Mouse (Mus musculus) intestine, embryonic 16.5 days (tissue): ENCODE results near the gene Med27. TPM values are rescaled to one million over a fixed set of nuclear protein-coding genes. Genes with fewer than 3 reads are reported as not detected.

Experiments used
- ATAC-seq: fragments of 200-750 bp; cut with Nextera tagmentation; 2 replicates; pipeline ENCODE4 v1.8.0; 2017; ENCODE audit warnings: moderate TSS enrichment, moderate library complexity
- H3K27ac ChIP-seq: fragments of 300-500 bp; sonication (generic); 2 replicates; pipeline ENCODE4 v1.5.1; 2014; ENCODE audit warnings: mild to moderate bottlenecking, low read length
- H3K27me3 ChIP-seq: fragments of 300-500 bp; sonication (generic); replicated peaks from 2 replicates; pipeline ENCODE4 v1.6.1; 2014; ENCODE audit warnings: low read length, control low read depth, mixed read lengths; ENCODE audit not compliant: control insufficient read depth, insufficient read depth
- H3K36me3 ChIP-seq: fragments of 300-500 bp; sonication (generic); 2 replicates; pipeline ENCODE4 v1.6.1; 2014; ENCODE audit warnings: low read length, control low read depth; ENCODE audit not compliant: control insufficient read depth, insufficient read depth
- H3K4me1 ChIP-seq: fragments of 300-500 bp; sonication (generic); 2 replicates; pipeline ENCODE4 v1.6.1; 2014; ENCODE audit warnings: low read length, control low read depth, mixed read lengths; ENCODE audit not compliant: control insufficient read depth, insufficient read depth
- H3K4me2 ChIP-seq: fragments of 300-500 bp; sonication (generic); 2 replicates; pipeline ENCODE4 v1.6.1; 2014; ENCODE audit warnings: low read depth, low read length, control low read depth
- H3K4me3 ChIP-seq: fragments of 300-500 bp; sonication (generic); 2 replicates; pipeline ENCODE4 v1.5.1; 2014; ENCODE audit warnings: mild to moderate bottlenecking, low read length
- H3K9ac ChIP-seq: fragments of 300-500 bp; sonication (generic); 2 replicates; pipeline ENCODE4 v1.6.1; 2014; ENCODE audit warnings: low read depth, low read length
- H3K9me3 ChIP-seq: fragments of 300-500 bp; sonication (generic); 2 replicates; pipeline ENCODE4 v1.6.1; 2016; ENCODE audit warnings: low read length, control low read depth; ENCODE audit not compliant: control insufficient read depth
- WGBS: fragments of 180-500 bp; shearing (Covaris S2); extraction: QIAGEN DNeasy Blood & Tissue Kit; methylation state at CpG from one replicate; pipeline ENCODE4 v1.1.7; 2014; 5-methylcytosine and 5-hydroxymethylcytosine counted together
- polyA plus RNA-seq: library from polyadenylated mRNA; unstranded; fragments of >200 nt; fragmentation: Nextera tagmentation; extraction: Ambion mirVana; gene quantifications from 2 replicates; pipeline ENCODE4 v1.2.1, GENCODE M21; 2015

The Med27 gene
- polyA plus RNA-seq, 1 experiment from 2014 or later = 41.4 TPM

- ATAC-seq = no peak
- Histone ChIP-seq H3K4me1 (peaks cover 9% of the 10 kb centered on the region; the same call in 1 of the 2 replicates), H3K27me3 (no peaks in the 10 kb centered on the region), H3K4me2 (no peak overlapping the region), H3K4me3 (no peak overlapping the region), H3K9me3 (no peaks in the 10 kb centered on the region), H3K36me3 (no peaks in the 10 kb centered on the region), H3K9ac (no peak overlapping the region), H3K27ac (no peak overlapping the region)
- WGBS = 72% methylated on average over 9 of the region's 9 CpGs
These were observed 57.3 kb downstream of the Med27 start for GRCm38 (mm10) chr2:29403799-29404530.

- Histone ChIP-seq H3K27me3 (no peaks in the 10 kb centered on the region), H3K9me3 (no peaks in the 10 kb centered on the region), H3K4me1 (peaks cover 9% of the 10 kb centered on the region; the same call in 1 of the 2 replicates), H3K27ac (no peak overlapping the region), H3K4me3 (no peak overlapping the region), H3K9ac (no peak overlapping the region), H3K36me3 (no peaks in the 10 kb centered on the region), H3K4me2 (no peak overlapping the region)
- 63% methylated on average over 10 of the region's 10 CpGs for WGBS
- ATAC-seq = no peak
These were observed 58.3 kb downstream of the Med27 start for GRCm38 (mm10) chr2:29404931-29405330.

GRCm38 (mm10) chr2:29405848-29406247 lies 59.2 kb downstream of the Med27 start:
- Histone ChIP-seq H3K36me3 (no peaks in the 10 kb centered on the region), H3K27ac (no peak overlapping the region), H3K4me2 (no peak overlapping the region), H3K9ac (no peak overlapping the region), H3K4me3 (no peak overlapping the region), H3K4me1 (peaks cover 12% of the 10 kb centered on the region), H3K9me3 (no peaks in the 10 kb centered on the region), H3K27me3 (no peaks in the 10 kb centered on the region)
- WGBS = 72% methylated on average over 2 of the region's 2 CpGs
- no peak for ATAC-seq

- 68% methylated on average over 3 of the region's 3 CpGs for WGBS
- peaks cover 15% of the 10 kb centered on the region for H3K4me1 ChIP-seq
- no peaks in the 10 kb centered on the region for H3K9me3 ChIP-seq
- no peak overlapping the region for H3K27ac ChIP-seq
- no peaks in the 10 kb centered on the region for H3K27me3 ChIP-seq
- H3K4me2 ChIP-seq = no peak overlapping the region
- no peak for ATAC-seq
- H3K4me3 ChIP-seq = no peak overlapping the region
- no peaks in the 10 kb centered on the region for H3K36me3 ChIP-seq
- no peak overlapping the region for H3K9ac ChIP-seq
These were observed 60.7 kb downstream of the Med27 start for GRCm38 (mm10) chr2:29407350-29407749.

- Histone ChIP-seq H3K9me3 (no peaks in the 10 kb centered on the region), H3K27me3 (no peaks in the 10 kb centered on the region), H3K4me3 (no peak overlapping the region), H3K36me3 (no peaks in the 10 kb centered on the region), H3K4me2 (no peak overlapping the region), H3K4me1 (peaks cover 20% of the 10 kb centered on the region), H3K27ac (no peak overlapping the region), H3K9ac (no peak overlapping the region)
- peak; percentile 60; the same call in 1 of the 2 replicates for ATAC-seq
- WGBS = 72% methylated on average over 7 of the region's 7 CpGs
These were observed 61.1 kb downstream of the Med27 start for GRCm38 (mm10) chr2:29407764-29408163.

- WGBS = 80% methylated on average over 7 of the region's 7 CpGs
- Histone ChIP-seq H3K9ac (no peak overlapping the region), H3K27ac (no peak overlapping the region), H3K36me3 (no peaks in the 10 kb centered on the region), H3K4me1 (peaks cover 23% of the 10 kb centered on the region), H3K27me3 (no peaks in the 10 kb centered on the region), H3K4me2 (no peak overlapping the region), H3K4me3 (no peak overlapping the region), H3K9me3 (no peaks in the 10 kb centered on the region)
- no peak for ATAC-seq
These were observed 64.3 kb downstream of the Med27 start for GRCm38 (mm10) chr2:29410884-29411283.

- no peak for ATAC-seq
- H3K27ac ChIP-seq = no peak overlapping the region
- H3K9ac ChIP-seq = no peak overlapping the region
- no peaks in the 10 kb centered on the region for H3K9me3 ChIP-seq
- WGBS = 32% methylated on average over 3 of the region's 3 CpGs
- H3K4me3 ChIP-seq = no peak overlapping the region
- no peaks in the 10 kb centered on the region for H3K36me3 ChIP-seq
- no peak overlapping the region for H3K4me2 ChIP-seq
- no peaks in the 10 kb centered on the region for H3K27me3 ChIP-seq
- H3K4me1 ChIP-seq = peaks cover 20% of the 10 kb centered on the region
These were observed 65.8 kb downstream of the Med27 start for GRCm38 (mm10) chr2:29412458-29412857.

- Histone ChIP-seq H3K4me2 (no peak overlapping the region), H3K27me3 (no peaks in the 10 kb centered on the region), H3K4me1 (peaks cover 20% of the 10 kb centered on the region), H3K4me3 (no peak overlapping the region), H3K9me3 (no peaks in the 10 kb centered on the region), H3K27ac (no peak overlapping the region), H3K36me3 (no peaks in the 10 kb centered on the region), H3K9ac (no peak overlapping the region)
- peak; percentile 88 for ATAC-seq
- WGBS = 48% methylated on average over 13 of the region's 13 CpGs
These were observed 66.8 kb downstream of the Med27 start for GRCm38 (mm10) chr2:29413259-29413993.

GRCm38 (mm10) chr2:29414852-29415473 lies 68.3 kb downstream of the Med27 start:
- no peaks in the 10 kb centered on the region for H3K36me3 ChIP-seq
- no peak overlapping the region for H3K9ac ChIP-seq
- no peak for ATAC-seq
- H3K4me1 ChIP-seq = peaks cover 23% of the 10 kb centered on the region
- no peaks in the 10 kb centered on the region for H3K27me3 ChIP-seq
- H3K27ac ChIP-seq = no peak overlapping the region
- H3K9me3 ChIP-seq = no peaks in the 10 kb centered on the region
- H3K4me3 ChIP-seq = no peak overlapping the region
- H3K4me2 ChIP-seq = no peak overlapping the region
- 85% methylated on average over 7 of the region's 7 CpGs for WGBS
